Mouse (Mus musculus) right cerebral cortex, adult 2 months (tissue): ENCODE results near the gene Olfr1281.

ENCODE experiments used
- DNase-seq, 2 experiments: peaks; one replicate each; pipeline ENCODE4 v3.0.0; 2021 to 2022; ENCODE audit warnings: low spot score in 2 of 2

The Olfr1281 gene

GRCm38 (mm10) chr2:111326220-111326619 lies at the start of gene Olfr1281:
Gene Olfr1281, plus strand, starts transcription at chr2:111326520.
- DNase-seq, result no peak

DNA sequence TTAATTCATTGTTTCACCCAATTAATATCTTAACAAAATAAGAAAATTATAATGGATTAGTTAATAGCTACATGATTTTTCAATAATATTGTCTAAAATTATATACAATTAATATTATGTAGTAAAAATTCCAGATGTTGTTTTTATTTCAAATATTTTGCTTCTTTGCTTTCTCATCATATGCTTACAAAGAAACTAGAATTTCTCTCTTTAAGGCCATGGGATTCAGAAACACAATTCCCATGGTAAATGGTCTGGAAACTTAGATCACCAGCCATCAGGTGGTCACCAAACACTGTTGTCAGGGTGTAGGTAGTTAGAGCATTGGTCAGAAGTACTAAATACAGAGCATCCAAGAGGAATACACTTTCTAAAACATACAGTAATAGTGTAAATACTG lies 36.5 kb upstream of the Olfr1281 start, which contains the start of gene Olfr1278:
TSS of gene Olfr1278 (plus strand) at position 301 of the 400 bp plus-strand sequence.
- DNase-seq, result no peak

DNA sequence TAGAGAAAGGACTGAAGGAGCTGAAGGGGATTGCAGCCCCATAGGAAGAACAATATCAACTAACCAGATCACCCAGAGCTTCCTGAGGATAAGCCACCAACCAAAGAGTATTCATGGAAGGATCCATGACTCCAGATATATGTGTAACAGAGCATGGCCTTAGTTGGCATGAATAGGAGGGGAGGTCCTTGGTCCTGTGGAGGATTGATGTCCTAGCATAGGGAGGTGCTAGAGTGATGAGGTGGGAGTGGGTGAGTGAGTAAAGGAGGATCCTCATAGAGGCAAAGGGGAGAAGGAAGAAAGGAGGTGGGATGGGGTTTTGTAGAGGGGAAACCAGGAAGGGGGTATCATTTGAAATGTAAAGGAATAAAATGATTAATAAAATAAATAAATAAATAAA lies 27.8 kb upstream of the Olfr1281 start:
- DNase-seq, result no peak

DNA sequence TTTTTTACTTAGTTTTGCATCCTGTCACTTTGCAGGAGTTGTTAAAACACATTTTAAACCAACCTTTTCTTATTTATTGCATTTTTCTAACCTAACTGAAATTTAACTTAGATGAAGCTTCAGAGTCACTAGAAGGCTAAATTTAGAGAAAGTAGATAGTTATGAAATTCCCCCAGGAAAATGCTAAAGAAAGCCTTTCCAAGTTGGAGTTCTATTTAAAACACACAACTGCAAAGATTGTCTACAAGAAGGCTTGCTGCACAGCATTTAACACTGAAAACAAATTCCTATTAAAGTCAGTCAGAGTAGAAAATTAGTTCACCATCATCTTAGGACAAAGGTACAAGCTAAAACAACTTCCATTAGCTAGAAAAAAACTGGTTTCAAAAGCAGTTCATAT lies 25.9 kb upstream of the Olfr1281 start, which contains the start of gene Olfr1279:
TSS of gene Olfr1279 (plus strand) at position 262 of the 400 bp plus-strand sequence.
- DNase-seq, result no peak

- DNase-seq, result no peak
Observed at GRCm38 (mm10) chr2:111313717-111314116, 12.6 kb upstream of the Olfr1281 start, which contains the start of gene Olfr1280. Gene Olfr1280, plus strand, starts transcription at chr2:111314017.

- DNase-seq, result peak in 1 of 2 experiments; percentile 1
Observed at GRCm38 (mm10) chr2:111333721-111334120, 7.4 kb downstream of the Olfr1281 start.

DNA sequence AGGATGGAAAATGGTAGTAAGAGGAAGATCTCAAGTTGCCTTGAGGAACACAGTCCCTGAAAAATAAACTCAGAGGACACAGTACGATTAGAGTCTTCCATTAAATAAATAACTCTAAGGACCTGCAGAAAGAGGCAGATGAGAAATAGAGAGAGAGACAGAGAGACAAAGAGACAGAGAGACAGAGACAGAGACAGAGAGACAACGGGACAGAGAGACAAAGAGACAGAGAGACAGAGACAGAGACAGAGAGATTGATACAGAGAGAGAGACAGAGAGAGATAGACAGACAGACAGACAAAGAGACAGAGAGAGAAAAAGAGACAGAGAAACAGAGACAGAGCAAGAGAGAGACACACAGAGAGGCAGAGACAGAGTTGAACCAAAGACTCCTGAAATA lies 9.7 kb downstream of the Olfr1281 start, which contains the start of gene Olfr1282:
TSS of gene Olfr1282 (minus strand) at position 101 of the 400 bp plus-strand sequence.
- no peak for DNase-seq

DNA sequence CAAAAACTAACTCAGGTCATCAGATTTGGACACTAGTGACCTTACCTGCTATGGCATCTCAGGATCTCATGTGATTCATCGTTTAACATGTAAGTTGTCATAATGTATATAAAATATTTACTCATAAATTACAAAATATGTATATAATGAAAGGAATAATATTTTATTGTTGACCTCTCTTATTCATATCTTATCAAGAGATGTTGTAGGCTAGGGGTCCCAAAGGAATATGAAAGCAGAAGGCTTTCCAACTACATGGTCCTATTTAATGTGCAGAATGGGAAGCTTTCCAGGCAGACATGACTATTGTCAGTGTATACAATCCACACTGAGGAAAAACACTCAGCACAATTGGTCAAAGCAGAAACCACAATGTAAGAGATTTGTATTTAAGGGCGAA lies 40.2 kb downstream of the Olfr1281 start, which contains the start of gene Olfr1283:
TSS of gene Olfr1283 (plus strand) at position 301 of the 400 bp plus-strand sequence.
- DNase-seq, result no peak

DNA sequence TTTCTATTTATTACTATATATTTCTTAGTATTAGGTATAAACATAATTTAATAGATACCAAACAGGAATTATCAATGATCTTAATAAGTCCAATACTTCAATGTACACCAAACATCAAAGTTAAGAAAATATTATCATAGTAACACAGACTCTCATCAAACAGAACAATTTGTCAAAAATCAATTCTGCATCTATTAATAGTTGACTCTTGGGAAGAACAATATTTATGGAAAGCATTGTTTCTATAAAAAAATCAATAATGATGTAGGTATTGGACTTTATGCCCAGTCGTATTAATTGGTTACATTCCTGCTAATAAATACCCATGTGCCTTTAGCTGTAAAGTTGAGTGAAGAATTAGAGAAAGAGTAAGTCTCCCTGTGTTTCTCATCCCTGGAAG lies 48.9 kb downstream of the Olfr1281 start, which contains the start of gene Olfr1284:
TSS of gene Olfr1284 (plus strand) at position 301 of the 400 bp plus-strand sequence.
- DNase-seq, result no peak
